Mouse (Mus musculus): ENCODE results near the gene Fryl. TPM values are rescaled to one million over a fixed set of nuclear protein-coding genes. Genes with fewer than 3 reads are reported as not detected.

Gene Fryl
- polyA plus RNA-seq, 1 experiment from 2014 or later = 22.5 TPM

DNA sequence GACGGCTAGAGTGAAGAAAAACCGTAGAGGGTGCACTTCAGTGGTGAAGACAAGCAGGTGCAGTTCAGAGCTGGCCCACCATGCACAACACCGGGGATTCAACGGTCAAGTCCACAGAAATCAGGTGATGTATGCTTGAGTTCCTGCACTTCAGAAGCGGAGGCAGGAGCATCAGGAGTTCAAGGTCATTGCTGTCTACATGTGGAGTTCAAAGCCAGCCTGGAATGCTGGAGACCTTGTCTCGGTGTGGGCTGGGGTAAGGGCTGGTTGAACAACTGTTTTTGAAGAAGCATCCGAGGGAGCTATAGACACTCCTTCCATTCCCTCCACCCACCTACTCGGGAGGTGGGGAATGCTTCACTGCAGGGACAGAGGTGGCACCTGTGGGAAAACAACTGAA is 115.3 kb downstream of the Fryl start:
- Histone ChIP-seq H3K9ac (no peak overlapping the region), H3K9me3 (no peaks in the 10 kb centered on the region), H3K4me3 (no peak overlapping the region), H3K27me3 (no peaks in the 10 kb centered on the region), H3K4me2 (replicated peaks) (no peak overlapping the region), H3K27ac (no peak overlapping the region), H3K4me1 (no peaks in the 10 kb centered on the region), H3K36me3 (peaks cover 10% of the 10 kb centered on the region; the same call in 1 of the 2 replicates)
- ATAC-seq (ENCODE audit: low FRiP score, low read depth) = no peak
- 92% methylated on average over 8 of the region's 8 CpGs for WGBS

DNA sequence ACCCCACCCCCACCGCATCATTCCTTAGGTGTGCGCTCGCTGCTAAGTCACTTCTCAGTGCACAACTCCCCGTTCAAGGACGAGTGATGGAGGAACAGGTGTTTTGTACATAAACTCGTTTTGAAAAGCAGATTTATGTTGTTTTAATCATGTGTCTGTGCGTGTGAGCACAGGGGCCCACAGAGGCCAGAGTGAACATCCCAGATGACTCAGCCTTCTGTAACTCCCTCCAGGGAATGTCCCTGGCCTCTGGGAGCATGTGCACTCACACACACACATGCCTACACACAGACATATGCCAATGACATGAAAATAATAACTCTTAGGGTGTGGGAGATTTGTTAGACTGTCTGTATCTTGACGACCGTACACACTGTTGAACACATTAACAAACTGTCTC is 118.9 kb downstream of the Fryl start:
- 75% methylated on average over 9 of the region's 9 CpGs for WGBS
- H3K27ac ChIP-seq = no peak overlapping the region

DNA sequence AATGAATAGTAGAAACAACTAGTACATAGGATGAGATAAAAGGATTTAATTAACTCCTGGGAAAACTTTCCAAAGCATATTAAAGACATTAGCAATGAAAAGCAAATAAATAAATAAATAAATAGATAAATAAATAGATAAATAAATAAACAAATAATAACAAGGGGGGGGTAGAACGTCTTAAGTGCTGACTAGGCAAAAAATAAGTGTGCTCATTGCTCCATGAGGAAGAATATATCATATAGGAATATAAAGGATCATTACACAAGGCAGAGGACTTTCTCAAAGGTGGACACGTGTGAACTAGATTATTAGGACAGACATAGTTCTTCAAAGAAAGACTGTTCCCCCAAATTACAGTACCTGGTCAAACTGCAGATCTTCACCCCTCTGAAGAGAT is 120.5 kb downstream of the Fryl start:
- Histone ChIP-seq H3K4me3 (no peak overlapping the region), H3K9me3 (no peaks in the 10 kb centered on the region), H3K4me2 (replicated peaks) (no peak overlapping the region), H3K36me3 (peaks cover 5% of the 10 kb centered on the region; the same call in 1 of the 2 replicates), H3K4me1 (no peaks in the 10 kb centered on the region), H3K27ac (no peak overlapping the region), H3K9ac (no peak overlapping the region), H3K27me3 (no peaks in the 10 kb centered on the region)
- 90% methylated on average over 2 of the region's 2 CpGs for WGBS
- no peak for ATAC-seq (ENCODE audit: low FRiP score, low read depth)

More for the DNA sequence above, 118.9 kb downstream of the Fryl start:
- Histone ChIP-seq H3K9ac (no peak overlapping the region), H3K4me3 (no peak overlapping the region), H3K4me1 (no peaks in the 10 kb centered on the region), H3K4me2 (replicated peaks) (no peak overlapping the region), H3K36me3 (peaks cover 9% of the 10 kb centered on the region; the same call in 1 of the 2 replicates), H3K9me3 (no peaks in the 10 kb centered on the region), H3K27me3 (no peaks in the 10 kb centered on the region)
- no peak for ATAC-seq (ENCODE audit: low FRiP score, low read depth)

DNA sequence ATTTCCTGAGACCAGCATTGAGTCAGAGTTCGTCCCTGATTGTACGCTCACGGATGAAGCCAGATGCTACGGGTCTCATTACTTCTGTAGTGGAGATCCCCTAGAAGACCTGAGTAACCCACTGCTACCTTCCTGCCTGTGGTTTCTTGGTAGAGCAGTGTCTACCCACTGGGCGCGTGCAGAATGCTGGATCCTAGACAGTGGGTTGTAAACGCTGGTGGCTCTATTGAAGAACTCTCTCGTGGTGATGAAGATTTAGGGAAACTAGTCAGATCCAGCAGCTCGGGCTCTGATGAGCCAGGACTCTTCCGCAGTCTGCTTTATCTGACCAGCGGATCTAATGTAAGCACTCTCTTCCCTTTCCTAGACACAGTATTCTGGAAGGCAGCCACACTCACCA is 121.3 kb downstream of the Fryl start:
- 84% methylated on average over 11 of the region's 11 CpGs for WGBS
- H3K4me2 ChIP-seq (replicated peaks) = no peak overlapping the region
- no peaks in the 10 kb centered on the region for H3K27me3 ChIP-seq
- H3K27ac ChIP-seq = no peak overlapping the region
- ATAC-seq (ENCODE audit: low FRiP score, low read depth) = no peak
- H3K9ac ChIP-seq = no peak overlapping the region
- no peaks in the 10 kb centered on the region for H3K9me3 ChIP-seq
- no peaks in the 10 kb centered on the region for H3K36me3 ChIP-seq
- H3K4me1 ChIP-seq = no peaks in the 10 kb centered on the region
- H3K4me3 ChIP-seq = no peak overlapping the region

DNA sequence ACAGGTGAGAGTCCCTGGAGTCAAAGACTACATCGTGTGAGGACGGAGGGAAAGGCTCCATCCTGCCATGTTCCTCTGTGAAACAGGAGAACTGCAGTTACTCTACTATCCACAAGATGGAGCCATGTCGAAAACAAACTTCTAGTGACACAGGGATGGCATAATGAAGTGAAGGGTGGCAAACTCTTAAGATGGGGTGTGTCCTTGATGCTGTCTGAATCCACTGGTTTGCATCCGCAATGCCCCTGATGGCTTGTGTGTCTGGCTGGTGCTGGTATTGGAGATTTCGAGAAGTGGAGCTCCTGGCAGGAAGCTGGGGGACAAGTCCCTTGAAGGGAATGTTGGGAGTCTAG is 122.6 kb downstream of the Fryl start:
- WGBS = 44% methylated on average over 5 of the region's 5 CpGs
- no peak for ATAC-seq (ENCODE audit: low FRiP score, low read depth)
- no peaks in the 10 kb centered on the region for H3K9me3 ChIP-seq
- no peak overlapping the region for H3K9ac ChIP-seq
- no peak overlapping the region for H3K27ac ChIP-seq
- H3K4me2 ChIP-seq (replicated peaks) = no peak overlapping the region
- H3K4me3 ChIP-seq = no peak overlapping the region
- no peaks in the 10 kb centered on the region for H3K4me1 ChIP-seq
- H3K36me3 ChIP-seq = peaks cover 6% of the 10 kb centered on the region; the same call in 1 of the 2 replicates
- H3K27me3 ChIP-seq = no peaks in the 10 kb centered on the region

DNA sequence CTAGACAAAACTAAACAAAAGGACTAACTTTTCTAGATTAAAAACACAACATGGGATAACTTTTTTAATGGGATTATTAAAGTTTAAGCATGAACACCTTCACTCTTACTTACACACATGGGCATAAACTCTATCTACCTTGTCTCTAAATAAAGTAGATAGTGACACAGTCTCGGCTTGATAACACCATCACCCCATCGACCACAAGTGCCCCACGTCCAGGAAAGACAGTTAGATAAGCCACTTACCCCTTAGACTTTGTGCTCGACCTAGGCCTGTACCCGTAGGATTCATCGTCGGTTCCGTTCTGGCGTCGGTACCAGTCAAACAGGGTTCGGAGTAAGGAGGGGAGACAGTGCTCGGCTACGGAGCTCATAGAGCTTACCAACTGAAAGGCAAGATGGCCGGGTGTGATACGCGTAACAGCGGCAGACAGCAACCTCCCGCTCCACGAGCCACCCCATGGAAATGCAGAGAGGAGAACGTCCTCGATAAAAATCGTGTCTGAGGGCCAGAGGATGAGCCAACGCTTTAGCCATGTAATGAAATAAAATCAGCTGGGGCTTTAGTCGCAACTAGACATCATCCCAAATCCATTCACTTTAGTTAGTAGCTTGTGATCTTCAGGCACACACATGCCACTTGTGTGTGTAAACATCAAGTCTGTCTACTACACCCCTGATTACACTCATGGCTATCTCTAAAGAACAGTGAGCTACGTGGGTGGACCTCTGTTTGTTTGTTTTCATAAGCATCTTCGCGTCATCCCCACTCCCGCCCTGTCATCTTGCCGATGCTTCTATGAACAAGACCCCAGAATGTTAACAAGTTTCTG is 123.2 kb downstream of the Fryl start:
- 92% methylated on average over 29 of the region's 29 CpGs for WGBS
- Histone ChIP-seq H3K4me2 (replicated peaks) (no peak overlapping the region), H3K9me3 (no peaks in the 10 kb centered on the region), H3K4me1 (no peaks in the 10 kb centered on the region), H3K27ac (no peak overlapping the region), H3K9ac (no peak overlapping the region), H3K36me3 (peaks cover 12% of the 10 kb centered on the region; the same call in 1 of the 2 replicates), H3K27me3 (no peaks in the 10 kb centered on the region), H3K4me3 (no peak overlapping the region)
- ATAC-seq (ENCODE audit: low FRiP score, low read depth) = no peak

DNA sequence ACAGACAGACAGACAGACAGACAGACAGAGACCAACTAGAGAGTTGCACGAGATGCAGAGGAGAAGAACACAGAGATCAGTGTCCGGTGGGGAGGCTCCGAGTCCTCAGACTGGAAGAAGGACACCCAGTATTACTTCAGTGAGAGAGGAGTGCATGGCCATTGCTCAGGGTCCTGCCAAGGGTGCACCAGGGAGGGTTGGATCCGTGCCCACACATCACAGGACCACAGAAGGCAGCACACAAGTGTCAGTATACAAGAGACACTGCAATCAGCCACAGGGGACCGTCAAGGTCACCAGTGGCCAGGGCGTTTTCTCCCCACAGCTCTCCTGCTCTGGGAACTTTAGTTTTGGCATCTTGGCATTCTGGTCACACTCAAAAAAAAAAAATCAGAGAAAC is 125.4 kb downstream of the Fryl start:
- Histone ChIP-seq H3K36me3 (peaks cover 21% of the 10 kb centered on the region), H3K4me3 (no peak overlapping the region), H3K9me3 (no peaks in the 10 kb centered on the region), H3K4me2 (replicated peaks) (no peak overlapping the region), H3K9ac (no peak overlapping the region), H3K27ac (no peak overlapping the region), H3K27me3 (no peaks in the 10 kb centered on the region), H3K4me1 (no peaks in the 10 kb centered on the region)
- no peak for ATAC-seq (ENCODE audit: low FRiP score, low read depth)
- 93% methylated on average over 6 of the region's 6 CpGs for WGBS

DNA sequence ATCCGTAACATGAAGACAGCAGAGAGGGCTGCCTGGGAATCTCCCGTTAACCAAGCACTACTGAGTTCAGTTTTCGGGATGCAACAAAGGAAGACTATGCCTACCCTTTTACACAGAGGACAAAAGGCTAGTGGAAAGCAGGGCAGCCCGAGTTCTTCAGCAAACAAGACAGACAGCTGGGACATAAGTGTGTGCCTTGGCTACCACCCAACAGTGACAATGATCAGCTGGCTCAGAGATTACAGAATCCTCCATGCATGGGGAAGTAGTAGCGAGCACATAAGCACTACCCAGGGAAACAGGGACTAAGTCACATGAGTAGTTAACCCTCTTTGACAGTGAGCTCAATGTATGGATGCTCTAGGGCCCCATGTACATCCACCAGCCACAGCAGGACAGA is 126.5 kb downstream of the Fryl start:
- Histone ChIP-seq H3K27ac (no peak overlapping the region), H3K4me2 (replicated peaks) (no peak overlapping the region), H3K4me3 (no peak overlapping the region), H3K4me1 (no peaks in the 10 kb centered on the region), H3K36me3 (peaks cover 25% of the 10 kb centered on the region), H3K9me3 (no peaks in the 10 kb centered on the region), H3K27me3 (no peaks in the 10 kb centered on the region), H3K9ac (no peak overlapping the region)
- 85% methylated on average over 5 of the region's 5 CpGs for WGBS
- no peak for ATAC-seq (ENCODE audit: low FRiP score, low read depth)

DNA sequence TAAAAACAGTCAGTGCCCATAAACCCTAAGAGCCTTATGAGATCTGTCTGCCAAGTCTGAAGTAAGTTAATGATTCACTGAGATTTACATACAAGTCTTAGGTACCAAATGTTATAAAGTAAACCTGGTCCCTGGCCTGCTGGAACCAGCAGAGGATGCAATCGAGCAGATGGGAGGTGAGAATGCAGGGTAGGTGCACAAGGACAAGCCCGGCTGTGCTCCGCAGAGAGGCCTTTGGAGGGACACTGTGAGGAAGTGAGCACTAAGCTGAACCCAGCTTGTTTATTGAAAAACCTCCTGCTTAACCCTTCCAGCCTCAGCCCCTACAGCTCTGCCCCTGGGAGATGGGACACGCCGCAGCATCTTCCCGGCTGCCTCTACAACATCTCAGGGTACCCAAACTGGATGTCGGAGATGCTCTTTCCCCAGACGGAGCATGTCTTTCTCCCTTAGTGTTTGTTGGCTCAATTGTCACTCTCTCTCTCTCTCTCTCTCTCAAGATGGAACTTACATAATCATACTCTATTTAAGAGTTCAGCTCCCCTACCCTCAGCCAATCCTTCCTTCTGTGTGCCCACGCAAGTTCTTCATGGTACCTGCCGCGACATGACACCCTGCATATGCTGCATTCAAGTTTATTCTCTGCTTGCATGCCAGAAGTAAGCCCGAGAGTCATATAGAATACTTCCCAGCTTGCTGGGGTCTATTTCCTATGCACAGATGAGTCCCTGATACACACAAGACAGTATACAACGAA is 136.3 kb downstream of the Fryl start:
- H3K9ac ChIP-seq = no peak overlapping the region
- H3K27ac ChIP-seq = no peak overlapping the region
- no peak overlapping the region for H3K4me3 ChIP-seq
- 77% methylated on average over 13 of the region's 13 CpGs for WGBS
- H3K27me3 ChIP-seq = no peaks in the 10 kb centered on the region
- H3K4me1 ChIP-seq = peaks cover 6% of the 10 kb centered on the region; the same call in 1 of the 2 replicates
- H3K9me3 ChIP-seq = no peaks in the 10 kb centered on the region
- no peak overlapping the region for H3K4me2 ChIP-seq (replicated peaks)
- H3K36me3 ChIP-seq = peaks cover 20% of the 10 kb centered on the region
- no peak for ATAC-seq (ENCODE audit: low FRiP score, low read depth)

DNA sequence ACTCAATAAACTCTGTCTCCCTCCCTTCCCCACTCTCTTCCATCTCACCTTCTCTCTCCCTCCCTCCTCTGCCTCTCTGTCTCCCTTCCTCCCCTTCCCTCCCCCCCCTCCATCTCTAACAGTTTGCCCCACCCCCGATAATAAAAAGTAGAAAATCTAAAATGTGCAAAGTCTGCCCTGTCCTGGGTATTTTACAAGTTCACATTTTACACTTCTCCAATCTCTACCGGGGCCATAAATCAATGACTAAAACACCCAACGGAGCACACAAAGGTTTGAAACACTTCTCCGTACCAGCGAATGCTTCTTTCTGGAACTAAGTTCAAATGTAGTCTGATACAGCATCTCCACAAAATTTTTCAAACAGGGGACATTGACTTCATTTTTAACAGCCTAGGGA is 136.9 kb downstream of the Fryl start:
- Histone ChIP-seq H3K27ac (no peak overlapping the region), H3K36me3 (peaks cover 20% of the 10 kb centered on the region), H3K9ac (no peak overlapping the region), H3K4me1 (peaks cover 6% of the 10 kb centered on the region; the same call in 1 of the 2 replicates), H3K9me3 (no peaks in the 10 kb centered on the region), H3K4me2 (replicated peaks) (no peak overlapping the region), H3K27me3 (no peaks in the 10 kb centered on the region), H3K4me3 (no peak overlapping the region)
- no peak for ATAC-seq (ENCODE audit: low FRiP score, low read depth)
- 52% methylated on average over 5 of the region's 5 CpGs for WGBS

DNA sequence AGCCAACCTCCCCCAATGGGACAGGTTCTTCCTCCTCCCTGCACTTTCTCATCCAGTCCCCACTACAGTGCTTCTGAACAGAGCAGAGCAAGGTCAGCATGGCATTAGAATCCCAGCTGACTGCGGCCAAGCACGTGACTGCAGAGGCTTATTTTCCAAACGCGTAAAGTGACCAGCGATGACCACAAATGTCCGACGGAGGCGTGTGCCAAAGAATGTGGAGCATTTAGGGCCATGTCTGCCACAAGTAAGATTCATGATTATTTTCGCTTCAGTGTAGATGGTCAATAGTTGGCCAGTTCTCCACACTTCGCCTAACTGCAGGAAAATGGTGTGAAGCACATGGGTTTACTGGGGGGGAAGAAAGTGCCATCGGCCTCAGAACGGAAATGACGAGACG is 137.6 kb downstream of the Fryl start:
- Histone ChIP-seq H3K27me3 (no peaks in the 10 kb centered on the region), H3K4me3 (no peak overlapping the region), H3K36me3 (peaks cover 20% of the 10 kb centered on the region), H3K4me2 (replicated peaks) (no peak overlapping the region), H3K9me3 (no peaks in the 10 kb centered on the region), H3K9ac (no peak overlapping the region), H3K27ac (no peak overlapping the region), H3K4me1 (peaks cover 6% of the 10 kb centered on the region; the same call in 1 of the 2 replicates)
- ATAC-seq (ENCODE audit: low FRiP score, low read depth) = no peak
- WGBS = 84% methylated on average over 14 of the region's 14 CpGs

DNA sequence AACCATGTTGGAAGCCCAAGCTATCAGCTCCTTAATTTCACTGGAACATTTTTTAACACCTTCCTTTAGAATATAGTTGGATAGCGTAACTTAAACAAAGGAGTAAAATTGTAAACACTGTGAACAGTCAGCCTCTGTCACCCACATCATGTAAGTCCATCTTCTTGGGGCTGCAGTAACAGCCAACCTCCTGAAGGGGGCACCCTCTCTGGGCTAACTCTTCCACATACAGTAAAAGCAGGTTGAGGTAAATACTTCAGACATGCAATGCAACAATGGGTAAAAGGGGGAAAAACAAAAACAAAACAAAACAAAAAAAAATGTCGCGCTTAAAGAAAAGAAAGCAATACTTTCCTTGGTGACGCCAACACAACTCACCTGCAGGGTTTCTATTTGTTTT is 141.5 kb downstream of the Fryl start:
- WGBS = 90% methylated on average over 4 of the region's 4 CpGs
- H3K4me3 ChIP-seq = no peak overlapping the region
- H3K27me3 ChIP-seq = no peaks in the 10 kb centered on the region
- H3K9ac ChIP-seq = no peak overlapping the region
- ATAC-seq (ENCODE audit: low FRiP score, low read depth) = no peak
- H3K4me1 ChIP-seq = peaks cover 3% of the 10 kb centered on the region; the same call in 1 of the 2 replicates
- no peaks in the 10 kb centered on the region for H3K9me3 ChIP-seq
- peaks cover 29% of the 10 kb centered on the region for H3K36me3 ChIP-seq
- H3K27ac ChIP-seq = no peak overlapping the region
- no peak overlapping the region for H3K4me2 ChIP-seq (replicated peaks)
